Mouse (Mus musculus) hindlimb bud, embryonic 11.5 days (tissue): ENCODE results near the gene Lce3c.

Experiments
- DNase-seq: peaks from one replicate; pipeline ENCODE4 v3.0.0-alpha.2; 2012; ENCODE audit warnings: low read depth, low spot score; ENCODE audit errors: extremely low spot score

Gene Lce3c

DNA sequence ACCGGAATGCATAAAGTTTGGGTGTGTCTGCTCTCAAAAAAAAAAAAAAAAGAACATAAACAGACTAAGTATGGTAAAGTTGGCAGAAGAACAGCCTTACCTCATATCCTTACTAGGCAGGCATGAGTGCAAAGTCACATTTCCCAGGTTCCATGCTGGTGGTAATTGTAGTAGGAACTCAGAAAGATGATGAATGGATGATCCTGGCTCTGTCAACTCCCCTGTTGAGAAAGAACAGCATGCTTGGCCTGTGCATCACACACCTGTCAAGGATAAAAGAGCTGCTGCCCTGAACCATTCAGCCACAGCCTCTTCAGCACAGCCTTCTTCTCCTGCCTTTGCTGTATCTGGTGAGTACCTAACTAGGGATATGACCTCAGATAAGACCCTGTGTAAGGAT lies at the start of gene Lce3c:
Gene Lce3c, plus strand, starts transcription at position 301 of the 400 bp plus-strand sequence.
- no peak for DNase-seq

DNA sequence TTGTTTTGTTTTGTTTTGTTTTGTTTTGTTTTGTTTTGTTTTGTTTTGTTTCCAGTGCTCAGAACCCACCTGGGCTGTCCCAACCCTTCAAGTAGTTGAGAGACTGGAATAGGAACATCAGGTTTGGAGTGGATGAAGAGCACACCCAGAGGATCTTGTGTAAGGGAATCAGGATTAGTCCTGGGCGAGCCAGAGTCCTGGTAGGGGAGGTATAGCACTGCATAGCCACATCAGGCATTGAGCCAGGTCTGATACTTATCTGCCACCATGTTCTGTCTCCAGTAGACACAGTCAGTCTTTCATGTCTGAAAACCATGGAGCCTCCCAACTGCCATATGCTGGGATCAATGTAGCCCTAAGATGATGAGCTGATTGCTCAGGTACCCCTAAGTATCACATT lies 49.8 kb upstream of the Lce3c start:
- no peak for DNase-seq

GRCm38 (mm10) chr3:92902992-92903391 lies 41.3 kb upstream of the Lce3c start:
- no peak for DNase-seq

- no peak for DNase-seq
These were observed 40.6 kb upstream of the Lce3c start for GRCm38 (mm10) chr3:92903640-92904039.

DNA sequence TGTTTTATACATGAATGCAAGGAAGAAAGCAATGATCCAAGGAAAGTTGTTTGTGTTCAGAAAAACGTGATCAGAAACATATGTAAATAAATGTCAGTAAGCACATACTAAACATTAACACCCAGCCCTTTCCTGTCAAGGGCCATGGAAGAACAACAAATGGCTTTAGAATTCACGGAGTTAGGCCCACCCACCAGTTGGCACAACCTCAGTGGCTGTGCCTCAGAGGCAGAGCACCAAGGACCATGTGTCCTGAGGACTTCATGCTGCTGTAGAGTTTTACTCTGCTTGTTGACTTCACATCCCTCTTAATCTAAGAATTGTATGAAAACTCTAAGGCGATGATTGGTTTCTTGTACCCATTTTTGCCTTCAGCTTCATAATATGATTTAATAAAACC lies 39.1 kb upstream of the Lce3c start:
- DNase-seq, result no peak

DNA sequence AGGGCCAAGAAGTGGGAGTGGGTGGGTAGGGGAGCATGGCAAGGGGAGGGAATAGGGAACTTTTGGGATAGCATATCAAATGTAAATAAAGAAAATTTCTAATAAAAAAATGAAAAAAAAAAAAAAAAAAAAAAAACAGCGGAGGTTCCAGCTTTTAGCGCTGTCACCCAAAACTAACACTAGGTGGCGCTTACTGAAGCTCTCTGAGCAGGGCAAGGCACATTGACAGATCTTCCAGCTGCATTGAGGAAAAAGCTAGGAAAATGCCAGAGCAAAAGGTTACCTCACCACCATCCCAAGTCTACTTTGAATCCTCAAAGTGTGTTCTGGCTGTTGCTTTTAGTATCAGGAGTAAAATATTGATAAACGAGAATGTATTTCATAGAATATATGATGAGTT lies 36.7 kb upstream of the Lce3c start:
- DNase-seq, result no peak

DNA sequence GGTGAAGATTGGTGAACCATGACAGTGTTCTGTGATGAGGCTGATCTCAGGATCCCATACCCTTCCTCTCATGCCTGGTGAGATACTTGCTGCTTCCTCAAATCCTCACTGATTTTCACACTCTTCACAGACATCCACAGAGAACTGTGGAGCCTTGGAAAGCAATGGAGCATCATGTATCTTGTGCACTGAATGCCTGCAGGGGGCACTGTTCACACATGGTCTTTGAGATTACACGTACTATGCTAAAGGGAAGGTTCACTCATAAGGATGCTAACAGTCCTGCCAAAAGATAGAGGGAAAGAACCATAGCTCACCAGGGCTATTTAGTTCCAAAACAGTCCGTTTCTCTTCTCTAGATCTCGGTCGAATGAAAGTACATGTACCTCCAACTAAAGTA lies 23.9 kb upstream of the Lce3c start:
- no peak for DNase-seq

DNA sequence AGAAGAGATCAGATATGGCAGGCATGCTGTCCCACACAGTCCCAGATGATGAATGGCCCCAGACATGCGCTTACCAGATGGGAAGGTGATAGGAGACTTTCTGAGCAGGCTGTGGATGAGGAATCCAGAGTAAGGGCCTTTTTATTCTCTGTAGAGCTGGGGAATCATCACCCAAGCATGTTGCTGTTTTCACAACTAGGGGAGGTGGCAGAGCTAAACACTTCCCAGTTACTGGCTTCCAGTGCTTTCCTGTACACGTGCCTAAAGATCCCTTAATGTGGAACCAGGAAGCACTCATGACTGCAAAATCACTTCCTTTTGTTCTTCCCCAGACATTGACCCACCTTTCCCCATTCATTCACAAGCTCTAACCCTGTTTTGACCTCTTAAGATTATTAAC lies 18.2 kb upstream of the Lce3c start, which contains the start of gene Lce3a:
Gene Lce3a, minus strand, starts transcription at position 101 of the 400 bp plus-strand sequence.
- DNase-seq, result no peak

DNA sequence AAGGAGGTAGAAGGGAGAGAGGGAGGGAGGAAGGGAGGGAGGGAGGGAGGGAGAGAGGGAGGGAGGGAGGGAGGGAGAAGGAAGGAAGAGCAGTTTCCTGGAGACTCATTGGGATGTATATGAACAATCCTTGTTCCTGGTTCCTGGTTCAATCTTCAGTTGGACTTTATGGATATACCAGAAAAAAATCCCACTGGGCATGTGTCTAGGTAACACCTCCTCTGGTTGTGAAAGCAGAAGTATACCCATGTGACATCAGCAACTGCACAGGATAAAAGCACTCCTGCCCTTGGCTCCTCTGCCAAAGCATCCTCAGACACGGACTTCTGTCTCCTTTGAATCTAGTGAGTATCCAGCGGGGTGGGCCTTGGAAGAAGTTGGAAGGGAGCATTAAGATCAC lies 11.6 kb upstream of the Lce3c start, which contains the start of gene Lce3b:
Gene Lce3b, plus strand, starts transcription at position 301 of the 400 bp plus-strand sequence.
- DNase-seq, result no peak

- no peak for DNase-seq
These were observed 12.8 kb downstream of the Lce3c start, which contains the start of gene Lce3d for GRCm38 (mm10) chr3:92957090-92957489. Lce3d (plus strand) TSS chr3:92957390.

DNA sequence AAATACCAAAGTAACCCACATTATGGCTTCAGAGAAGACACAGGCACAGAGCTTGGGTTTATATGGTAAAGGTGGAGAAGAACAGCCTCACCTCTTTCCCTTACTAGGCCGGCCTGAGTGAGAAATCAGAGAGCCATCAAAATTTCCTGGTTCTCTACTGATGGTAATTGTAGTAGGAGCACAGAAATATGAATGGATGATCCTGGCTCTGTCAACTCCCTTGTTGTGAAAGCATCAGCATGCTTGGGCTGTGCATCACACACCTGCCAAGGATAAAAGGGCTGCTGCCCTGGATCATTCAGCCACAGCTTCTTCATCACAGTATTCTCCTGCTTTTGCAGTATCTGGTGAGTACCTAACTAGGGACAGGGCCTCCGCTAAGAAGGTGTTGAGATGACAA lies 22.5 kb downstream of the Lce3c start, which contains the start of gene Lce3e:
Gene Lce3e, plus strand, starts transcription at position 301 of the 400 bp plus-strand sequence.
- DNase-seq, result no peak

GRCm38 (mm10) chr3:92978484-92978883 lies 34.2 kb downstream of the Lce3c start:
- DNase-seq, result no peak

DNA sequence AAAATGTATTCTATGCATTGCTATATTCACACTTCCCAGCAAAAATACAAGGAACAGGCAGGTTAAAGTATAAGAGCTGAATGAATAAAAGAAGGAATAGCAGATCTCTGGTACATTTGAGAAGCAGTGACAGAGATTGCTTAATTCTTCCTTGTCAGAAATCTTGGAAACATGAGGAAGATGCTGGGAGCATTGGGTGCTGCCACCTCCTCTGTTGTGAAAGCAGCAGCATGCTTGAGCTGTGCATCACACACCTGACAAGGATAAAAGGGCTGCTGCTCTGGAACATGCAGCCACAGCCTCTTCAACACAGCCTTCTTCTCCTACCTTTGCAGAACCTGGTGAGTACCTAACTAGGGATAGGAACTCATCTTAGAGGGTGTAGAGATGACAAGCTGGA lies 47.6 kb downstream of the Lce3c start, which contains the start of gene Lce3f:
Gene Lce3f, plus strand, starts transcription at position 301 of the 400 bp plus-strand sequence.
- no peak for DNase-seq
